Mouse (Mus musculus) embryo, embryonic 11.5 days (tissue): Measurements from ENCODE around the gene Hist2h2ac.
"Not testable (repeated sequence)": the region's sequence is repeated elsewhere in the genome, so short reads cannot be mapped to it uniquely, and the experiment has no call there.

Experiments
- DNase-seq: peaks from one replicate; pipeline ENCODE4 v3.0.0-alpha.2; 2012; ENCODE audit warnings: low read depth, low spot score

Gene Hist2h2ac

DNA sequence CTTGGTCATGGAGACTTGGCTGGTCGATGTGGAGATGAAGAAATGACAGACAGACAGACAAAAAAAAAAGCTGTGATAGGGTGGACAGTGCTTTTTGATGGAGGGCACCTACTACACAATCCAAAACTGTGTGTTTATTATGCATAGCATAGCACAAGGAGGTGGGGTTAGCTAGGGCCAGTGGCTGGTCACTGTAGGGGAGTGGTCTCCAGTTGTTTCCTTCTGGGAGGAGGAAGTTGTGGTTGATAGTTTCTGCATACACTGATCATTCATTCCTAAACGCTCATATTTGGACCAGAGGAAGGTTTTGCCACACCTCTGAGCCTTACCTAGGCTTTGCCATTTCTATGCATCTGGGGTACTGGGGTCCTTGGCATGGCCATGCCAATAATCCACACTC lies 9.7 kb upstream of the Hist2h2ac start:
- no peak for DNase-seq

DNA sequence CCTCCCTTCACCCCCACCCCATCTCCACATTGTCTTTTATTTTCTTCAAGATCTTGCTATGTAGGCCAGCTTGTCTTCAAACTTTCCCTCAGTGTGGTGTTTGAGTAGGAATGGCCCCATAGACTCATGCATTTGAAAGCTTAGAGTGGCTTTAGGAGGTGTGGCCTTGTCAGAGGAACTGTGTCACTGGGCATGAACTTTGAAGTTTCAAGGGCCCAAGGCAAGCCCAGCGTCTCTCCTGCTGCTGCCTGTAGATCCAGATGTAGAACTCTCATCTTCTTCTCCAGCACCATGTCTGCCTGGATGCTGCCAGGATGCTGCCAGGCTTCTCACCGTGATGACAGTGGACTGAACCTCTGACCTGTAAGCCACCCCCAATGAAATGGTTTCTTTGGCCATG lies 8.1 kb upstream of the Hist2h2ac start:
- DNase-seq, result no peak

DNA sequence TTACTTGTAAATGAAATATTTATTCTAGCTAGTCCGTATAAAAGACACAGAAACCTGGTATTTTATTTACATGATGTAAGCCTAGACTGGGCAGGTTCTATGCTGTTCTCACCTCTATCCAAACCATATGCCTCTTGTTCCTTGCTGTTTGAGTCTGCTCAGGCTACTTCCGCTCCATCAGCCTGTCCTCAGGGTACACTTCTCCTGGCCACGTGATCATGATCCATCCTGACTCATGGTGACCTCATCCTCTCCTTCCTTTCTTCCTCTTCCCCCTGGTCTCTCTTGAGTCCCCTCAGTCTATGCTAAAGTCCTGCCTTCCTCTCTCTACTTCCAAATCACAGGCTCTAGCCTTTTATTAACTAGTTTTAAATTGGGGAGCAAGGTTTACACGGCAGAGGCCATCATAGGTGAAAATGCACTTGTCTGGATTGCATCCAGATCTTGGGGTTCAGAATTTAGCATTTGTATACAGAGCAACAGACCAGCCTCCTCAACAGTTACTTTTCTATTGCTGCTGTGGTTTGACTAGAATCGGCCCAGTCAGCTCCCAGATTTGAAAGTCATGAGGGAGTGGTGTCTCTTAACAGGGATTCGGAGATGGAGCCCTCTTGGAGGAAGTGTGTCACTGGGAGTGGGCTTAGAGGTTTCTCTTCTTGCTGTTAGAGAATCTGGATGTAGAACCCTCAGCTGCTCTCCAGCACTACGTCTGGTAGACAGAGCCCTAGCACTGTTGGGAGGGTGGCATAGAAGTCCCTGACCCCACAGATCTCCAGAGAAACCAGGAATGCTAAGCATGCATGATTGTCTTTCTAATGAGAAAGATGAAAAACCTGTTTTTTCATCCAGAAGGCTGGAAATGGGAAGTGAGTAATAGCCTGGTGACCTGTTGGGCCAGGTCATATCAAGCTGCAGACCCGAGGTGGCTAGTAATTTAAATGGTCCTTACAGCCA lies 6.3 kb upstream of the Hist2h2ac start:
- no peak for DNase-seq

DNA sequence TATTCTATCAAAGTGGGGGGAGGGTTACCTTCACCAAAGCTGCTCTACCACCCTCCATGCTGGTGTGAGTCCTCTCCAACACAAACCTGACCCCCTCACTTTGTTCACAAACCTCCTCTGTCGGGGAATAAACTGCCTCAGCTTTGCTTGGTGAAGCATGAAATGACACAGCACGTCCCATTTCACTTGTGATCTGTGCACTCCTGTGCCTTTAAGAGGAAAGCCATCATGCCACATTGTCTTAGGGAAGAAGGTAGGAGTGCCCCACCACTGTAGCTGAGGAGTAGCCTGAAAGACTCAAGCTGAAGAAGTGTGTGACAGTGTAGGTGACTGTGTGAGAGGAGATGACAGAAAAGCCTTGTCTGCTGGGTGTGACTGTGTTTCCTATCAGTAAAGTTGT lies 4.7 kb upstream of the Hist2h2ac start:
- DNase-seq, result no peak

DNA sequence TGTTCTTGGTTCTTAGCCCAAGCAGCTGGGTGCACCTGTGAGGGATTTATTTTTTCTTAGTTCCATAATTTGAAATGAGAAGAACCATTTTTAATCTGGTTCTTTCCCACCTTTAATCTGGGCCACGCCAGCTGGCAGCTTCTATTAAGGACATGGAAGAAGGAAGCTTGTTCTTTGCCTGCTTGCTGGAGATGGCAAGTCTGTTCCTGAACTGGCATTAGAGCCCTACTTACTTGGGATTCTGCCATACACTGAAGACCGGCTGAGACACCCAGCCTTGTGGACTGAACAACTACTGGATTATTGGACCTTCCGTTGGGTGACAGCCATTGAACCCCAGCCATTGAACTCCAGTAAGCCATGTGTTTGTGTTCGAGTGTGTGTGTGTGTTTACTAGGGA lies 2.1 kb upstream of the Hist2h2ac start:
- no peak for DNase-seq

DNA sequence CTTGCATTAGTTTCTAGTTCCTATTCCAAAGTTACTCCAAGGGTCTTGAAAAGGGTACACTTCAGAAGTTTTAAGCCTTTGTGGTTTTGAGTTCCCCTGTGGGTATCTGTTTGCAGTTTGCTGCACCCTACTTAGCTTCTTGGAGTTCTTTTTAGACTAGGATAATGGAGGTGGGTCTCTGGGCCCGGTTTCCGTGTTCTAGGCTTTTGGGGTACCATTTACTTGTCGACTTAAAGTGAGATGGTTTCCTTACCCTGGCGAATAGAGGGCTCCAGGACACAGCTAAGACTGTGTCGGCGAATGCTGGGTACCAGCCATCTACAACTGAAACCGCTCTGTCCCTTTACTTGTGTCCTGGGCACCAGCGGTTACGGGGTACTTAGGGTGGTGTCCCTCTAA lies 959 bp upstream of the Hist2h2ac start:
- DNase-seq, result no peak

DNA sequence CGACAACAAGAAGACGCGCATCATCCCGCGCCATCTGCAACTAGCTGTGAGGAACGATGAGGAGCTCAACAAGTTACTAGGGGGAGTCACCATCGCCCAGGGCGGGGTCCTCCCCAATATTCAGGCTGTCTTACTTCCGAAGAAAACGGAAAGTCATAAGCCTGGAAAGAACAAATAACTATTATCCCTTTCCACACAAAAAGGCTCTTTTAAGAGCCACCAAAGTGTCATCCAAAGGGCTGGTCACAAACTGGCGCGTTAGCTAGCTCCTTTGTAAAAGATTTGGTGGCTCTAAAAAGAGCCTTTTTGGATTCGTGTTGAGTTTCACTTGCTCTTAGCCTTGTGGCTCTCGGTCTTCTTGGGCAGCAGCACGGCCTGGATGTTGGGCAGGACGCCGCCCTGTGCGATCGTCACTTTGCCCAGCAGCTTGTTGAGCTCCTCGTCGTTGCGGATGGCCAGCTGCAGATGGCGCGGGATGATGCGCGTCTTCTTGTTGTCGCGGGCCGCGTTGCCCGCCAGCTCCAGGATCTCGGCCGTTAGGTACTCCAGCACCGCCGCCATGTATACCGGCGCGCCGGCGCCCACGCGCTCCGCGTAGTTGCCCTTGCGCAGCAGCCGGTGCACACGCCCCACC lies 432 bp downstream of the Hist2h2ac start:
- not testable (repeated sequence) for DNase-seq

DNA sequence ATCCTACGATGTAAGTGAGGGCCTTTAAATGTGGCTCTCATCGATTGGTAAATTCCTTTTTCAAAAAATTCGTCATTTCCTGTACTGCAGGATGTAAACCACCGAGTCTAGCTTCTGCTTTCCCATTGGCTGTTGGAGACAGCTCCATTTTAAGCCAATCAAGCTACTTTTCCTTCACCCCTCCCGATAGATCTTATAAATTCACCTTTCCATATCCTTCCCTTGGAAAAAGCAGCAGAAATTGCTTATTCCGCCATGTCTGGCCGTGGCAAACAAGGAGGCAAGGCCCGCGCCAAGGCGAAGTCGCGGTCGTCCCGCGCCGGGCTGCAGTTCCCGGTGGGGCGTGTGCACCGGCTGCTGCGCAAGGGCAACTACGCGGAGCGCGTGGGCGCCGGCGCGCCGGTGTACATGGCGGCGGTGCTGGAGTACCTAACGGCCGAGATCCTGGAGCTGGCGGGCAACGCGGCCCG lies 984 bp downstream of the Hist2h2ac start, which contains the start of the genes Bola1 and Hist2h2ab:
TSS of gene Bola1 (minus strand) at position 49 of the 470 bp plus-strand sequence.
TSS of gene Hist2h2ab (plus strand) at position 205 of the 470 bp plus-strand sequence.
- DNase-seq, result no peak

DNA sequence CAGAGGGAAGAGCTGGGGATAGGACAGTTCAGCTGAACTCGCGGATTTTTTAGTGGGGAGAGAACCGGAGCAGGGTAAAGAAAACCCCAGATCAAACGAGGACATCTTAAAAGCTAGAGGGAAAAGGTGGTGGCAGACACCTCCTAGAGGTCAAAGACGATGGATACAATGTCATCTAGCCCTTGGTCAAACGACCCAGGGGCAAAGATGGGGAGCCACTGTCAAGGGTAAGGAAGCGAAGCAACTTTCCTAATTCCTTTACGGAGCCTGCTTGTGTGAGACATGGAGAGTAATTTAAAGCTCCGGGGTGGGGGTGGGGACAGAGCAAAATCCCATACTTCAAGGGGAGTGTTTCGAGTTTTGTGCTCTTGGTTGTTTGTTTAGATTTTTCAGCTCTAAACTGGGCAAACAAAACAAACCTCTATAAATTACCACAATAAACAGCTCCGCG lies 1.5 kb downstream of the Hist2h2ac start:
- DNase-seq, result no peak

DNA sequence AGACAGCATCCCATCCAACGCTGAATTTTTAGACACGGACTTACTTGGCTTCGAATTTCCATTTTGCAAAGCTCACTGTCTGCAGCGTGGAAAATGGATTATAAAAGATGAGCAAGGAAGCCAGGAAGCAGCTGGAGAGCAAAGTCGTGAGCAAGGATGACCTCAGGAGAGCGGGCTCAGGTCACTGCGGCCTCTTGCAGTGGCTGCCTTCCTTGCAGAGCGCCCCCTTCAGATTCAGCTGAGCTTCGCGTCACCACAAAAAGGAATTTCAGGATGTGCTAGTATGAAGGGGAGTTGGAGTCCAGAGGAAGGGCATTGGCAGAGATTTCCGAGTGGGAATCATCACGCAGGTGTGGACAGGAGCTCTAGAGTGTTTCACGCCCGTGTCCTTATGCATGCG lies 11.4 kb downstream of the Hist2h2ac start:
- no peak for DNase-seq

DNA sequence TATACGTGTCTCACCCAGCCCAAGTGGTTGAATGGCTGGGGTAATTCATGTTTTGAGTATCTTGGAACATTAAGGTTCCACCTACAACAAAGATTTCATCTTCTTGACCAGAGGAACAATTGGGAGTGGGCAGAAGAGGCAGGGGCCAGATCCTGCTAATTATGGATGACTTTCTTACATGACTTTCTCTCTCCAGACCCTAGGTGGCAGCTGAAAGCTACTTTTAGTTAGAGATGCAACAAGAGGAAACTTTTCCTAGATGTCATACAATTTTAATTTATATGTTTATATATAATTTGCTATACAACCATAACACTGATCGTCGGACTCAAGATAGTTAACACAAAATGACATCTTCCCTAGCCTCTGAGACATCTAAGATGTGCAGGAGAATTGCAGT lies 12.9 kb downstream of the Hist2h2ac start:
- DNase-seq, result no peak

DNA sequence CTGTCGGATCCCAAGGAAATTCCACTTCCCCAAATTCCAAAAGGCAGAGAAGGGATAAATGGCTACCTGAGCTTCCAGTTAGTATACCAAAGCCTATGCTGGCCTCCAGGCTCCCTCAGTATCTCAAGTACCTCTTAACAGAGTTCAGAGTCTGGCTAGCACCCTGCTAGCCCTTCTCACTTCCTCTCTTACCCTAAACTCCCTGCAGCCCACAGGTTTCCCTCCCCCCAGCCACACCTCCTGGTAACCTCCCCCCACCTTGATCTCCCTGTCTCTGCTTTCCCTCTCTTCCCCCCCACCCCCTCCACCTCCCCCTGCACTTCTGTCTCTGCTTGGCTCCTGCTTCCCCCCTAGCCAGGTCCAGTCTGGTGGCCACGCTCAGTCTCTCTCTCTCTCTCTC lies 20.9 kb downstream of the Hist2h2ac start:
- no peak for DNase-seq

DNA sequence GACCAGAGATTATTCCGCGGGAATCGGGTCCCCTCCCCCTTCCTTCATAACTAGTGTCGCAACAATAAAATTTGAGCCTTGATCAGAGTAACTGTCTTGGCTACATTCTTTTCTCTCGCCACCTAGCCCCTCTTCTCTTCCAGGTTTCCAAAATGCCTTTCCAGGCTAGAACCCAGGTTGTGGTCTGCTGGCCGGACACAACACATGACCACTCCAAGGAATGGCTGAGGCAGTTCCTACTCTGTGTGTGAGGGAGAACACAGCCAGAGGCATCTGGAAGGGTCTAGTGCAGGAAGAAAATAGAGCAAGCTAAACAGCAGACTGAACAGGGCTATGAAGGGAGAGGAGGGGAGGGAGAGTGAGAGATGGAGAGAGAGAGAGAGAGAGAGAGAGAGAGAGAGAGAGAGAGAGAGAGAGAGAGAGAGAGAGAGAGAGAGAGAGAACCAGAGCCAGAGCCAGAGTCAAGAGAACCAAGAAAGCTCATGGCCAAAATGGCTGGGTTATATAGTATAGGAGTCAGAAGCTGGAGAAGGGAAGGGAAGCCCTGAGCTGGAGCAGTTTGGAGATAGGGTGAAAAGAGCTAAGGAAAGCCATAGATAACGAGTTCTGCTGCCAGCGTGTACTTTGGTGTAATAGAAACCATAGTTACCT lies 22.0 kb downstream of the Hist2h2ac start:
- DNase-seq, result not testable (repeated sequence)

DNA sequence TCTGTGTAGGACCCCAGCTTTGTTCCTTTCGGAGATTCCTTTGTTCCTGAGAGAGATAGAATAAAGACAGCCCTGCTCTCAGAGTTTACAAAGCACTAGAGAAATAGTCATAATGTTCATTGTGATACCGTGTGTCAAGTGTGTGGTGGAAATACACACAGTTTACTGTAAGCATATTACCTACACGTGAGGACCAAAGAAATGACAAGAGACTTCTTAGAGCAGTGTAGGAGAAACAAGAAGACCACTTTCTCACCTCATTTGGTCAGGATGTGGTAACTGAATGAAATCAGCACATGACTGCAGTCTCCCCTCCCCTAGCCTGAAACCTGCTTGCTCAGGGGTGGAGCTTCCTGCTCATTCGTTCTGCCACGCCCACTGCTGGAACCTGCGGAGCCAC lies 22.5 kb downstream of the Hist2h2ac start:
- no peak for DNase-seq

DNA sequence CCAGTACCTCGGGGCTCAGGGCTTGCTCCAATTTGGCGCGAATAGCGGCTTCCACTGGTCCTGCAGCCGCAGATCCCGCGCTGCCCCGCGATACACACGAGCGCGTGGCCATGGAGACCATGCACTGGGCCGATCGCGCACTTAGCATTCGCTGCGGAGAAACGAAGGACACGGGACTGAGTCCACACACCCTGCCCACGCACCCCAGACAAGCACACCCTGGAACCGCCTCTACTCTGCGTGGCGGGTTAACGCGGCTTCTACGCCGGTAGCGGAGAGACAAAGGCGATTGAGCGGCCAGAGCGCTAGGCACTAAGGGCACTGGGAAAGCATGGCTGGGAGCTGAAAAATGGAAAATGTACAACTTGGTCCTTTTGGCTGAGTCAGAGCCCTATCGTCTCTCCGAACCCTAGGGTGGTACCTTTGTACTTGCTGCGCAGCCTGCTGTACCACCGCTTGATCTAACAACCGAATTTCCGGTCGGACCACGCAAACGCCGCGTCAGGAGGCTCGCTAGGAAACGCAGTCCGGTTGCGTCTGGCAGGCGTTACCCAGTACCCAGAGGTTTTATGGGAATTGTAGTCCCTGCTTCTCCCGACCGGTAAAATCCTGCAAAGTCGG lies 23.4 kb downstream of the Hist2h2ac start:
- DNase-seq, result peak; percentile 85

DNA sequence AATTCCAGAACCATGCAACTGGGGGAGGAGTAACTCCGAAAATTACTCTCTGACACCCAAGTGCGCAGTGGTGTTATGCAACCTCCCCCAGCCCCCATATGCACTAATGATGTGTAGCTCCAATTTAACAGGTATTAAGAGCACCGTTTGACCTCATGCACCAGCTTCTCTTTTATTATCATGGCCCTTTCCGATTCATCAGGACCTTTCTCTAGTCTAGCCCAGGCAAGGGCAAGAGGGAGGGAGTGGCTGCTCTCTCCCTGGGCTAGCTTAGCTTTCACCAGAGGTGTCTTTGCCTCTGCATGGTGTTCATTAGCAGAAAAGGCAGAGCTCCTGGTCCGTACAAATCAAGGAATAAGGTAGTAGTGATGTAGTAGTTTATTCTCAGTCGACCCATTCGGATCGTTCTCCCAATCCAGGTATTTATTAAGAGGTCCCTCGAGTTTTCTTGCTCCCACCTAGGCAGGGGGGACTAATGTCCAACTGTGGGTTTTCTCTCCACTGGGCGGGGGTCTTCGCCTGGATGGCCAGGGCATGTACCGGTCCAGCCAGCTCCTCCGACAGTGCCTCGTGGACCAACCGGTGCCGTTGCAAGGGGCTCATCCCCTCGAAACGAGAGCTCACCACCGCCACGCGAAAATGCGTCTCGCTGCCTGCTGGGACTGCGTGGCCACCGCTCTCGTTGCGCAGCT lies 24.1 kb downstream of the Hist2h2ac start:
- DNase-seq, result no peak

DNA sequence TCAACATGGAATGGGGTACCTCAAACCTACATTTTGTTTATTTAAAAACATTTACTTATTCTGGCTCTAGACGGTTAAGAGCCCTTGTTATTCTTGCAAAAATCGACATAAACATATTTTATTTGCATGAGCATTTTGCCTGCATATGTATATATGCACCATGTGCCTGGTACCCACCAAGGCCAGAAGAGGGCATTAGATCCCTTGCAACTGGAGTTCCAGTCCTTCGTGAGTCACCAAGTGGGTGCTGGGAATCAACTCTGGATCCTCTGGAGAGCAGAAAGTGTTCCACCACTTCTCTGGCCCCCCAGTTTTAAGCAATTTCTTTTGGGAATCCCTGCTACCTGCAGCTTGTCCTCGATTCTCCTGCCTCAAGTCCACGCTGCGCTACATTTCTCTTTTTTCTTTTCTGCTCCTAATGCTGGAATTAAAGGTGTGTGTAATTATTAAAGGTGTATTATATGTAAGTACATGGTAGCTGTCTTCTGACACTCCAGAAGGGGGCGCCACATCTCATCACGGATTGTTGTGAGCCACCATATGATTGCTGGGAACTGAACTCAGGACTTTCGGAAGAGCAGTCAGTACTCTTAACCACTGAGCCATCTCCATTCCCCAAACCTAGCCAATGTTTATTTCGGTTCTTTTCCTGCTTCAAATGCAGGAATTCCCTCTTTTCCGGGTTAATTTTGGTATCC lies 24.9 kb downstream of the Hist2h2ac start:
- no peak for DNase-seq

DNA sequence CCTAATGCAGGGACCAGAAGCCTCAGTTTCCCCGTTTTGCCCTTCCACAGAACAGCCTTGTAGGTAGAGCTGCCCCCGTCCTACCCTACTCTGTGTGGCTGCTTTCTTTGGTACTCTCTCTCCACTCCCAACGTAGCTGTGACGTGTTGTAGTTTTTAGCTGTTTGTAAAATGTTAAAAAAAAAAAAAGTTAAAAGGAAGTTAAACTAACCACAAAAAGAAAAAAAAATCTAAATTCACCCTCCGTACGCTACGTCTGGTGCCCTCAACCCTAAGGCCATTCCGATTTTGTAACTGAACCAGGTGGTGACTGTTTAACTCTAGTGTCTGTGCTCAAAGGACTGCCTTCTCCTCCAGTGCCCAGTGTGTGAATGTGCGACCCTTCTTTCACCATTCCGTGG lies 25.7 kb downstream of the Hist2h2ac start:
- no peak for DNase-seq

DNA sequence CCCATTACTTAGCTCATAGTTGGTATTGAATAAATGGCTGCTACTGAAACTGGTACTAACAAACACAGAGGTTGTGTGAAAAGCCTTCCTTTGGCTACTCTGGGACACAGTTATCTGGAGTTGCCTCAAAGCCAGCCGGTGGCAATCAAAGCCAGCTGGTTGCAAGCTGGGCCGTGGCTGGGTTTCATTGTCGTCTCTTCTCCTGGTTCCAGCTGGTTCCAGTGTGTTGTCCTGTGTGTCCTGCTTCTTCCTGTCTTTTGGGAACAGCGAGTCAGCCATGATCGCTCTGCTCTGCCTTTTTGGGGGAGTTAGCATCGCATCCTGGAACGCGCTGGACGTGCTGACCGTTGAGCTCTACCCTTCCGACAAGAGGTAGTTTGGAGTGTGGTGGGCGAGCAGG lies 27.7 kb downstream of the Hist2h2ac start:
- no peak for DNase-seq

DNA sequence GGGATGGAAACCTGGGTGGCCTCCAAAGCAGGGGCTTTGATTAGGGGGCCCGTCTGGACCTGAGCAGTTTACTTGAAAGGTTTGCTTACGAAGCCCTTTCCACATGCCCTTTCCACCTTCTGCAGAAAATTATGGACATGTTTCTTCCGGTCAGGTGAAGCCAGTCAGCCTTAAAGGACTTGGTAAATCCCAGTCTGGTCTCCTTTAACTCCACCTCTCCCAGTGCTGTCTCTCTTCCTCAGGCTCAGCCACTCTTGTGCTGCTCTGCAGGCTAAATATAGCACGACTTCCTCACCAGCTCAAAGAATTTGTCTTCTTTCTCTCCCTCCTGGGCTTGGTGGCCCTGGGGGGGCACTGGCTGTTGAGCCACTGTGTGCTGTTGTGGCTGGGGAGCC lies 38.3 kb downstream of the Hist2h2ac start:
- DNase-seq, result no peak
